Mouse (Mus musculus): Measurements from ENCODE around the gene Fcna. TPM values are rescaled to one million over a fixed set of nuclear protein-coding genes. Genes with fewer than 3 reads are reported as not detected.

Gene Fcna
- polyA plus RNA-seq, 1 experiment = 0.97 TPM

GRCm38 (mm10) chr2:25607761-25608622, 19.8 kb downstream of the Fcna start, which contains the start of gene Rabl6:
Rabl6 (minus strand) TSS chr2:25608521.
- TF ChIP-seq CTCF (IDR thresholded peaks at IDR 0.05; ENCODE audit: borderline replicate concordance, extremely low read depth, insufficient read depth, insufficient read length) (no peak), POLR2A (IDR thresholded peaks at IDR 0.05; ENCODE audit: borderline replicate concordance, extremely low read depth, insufficient read depth, insufficient read length, poor library complexity, severe bottlenecking) (peak; percentile 99)

GRCm38 (mm10) chr2:25602526-25602925, 25.3 kb downstream of the Fcna start:
- no peak for DNase-seq (ENCODE audit: low read depth)
- TF ChIP-seq POLR2A (IDR thresholded peaks at IDR 0.05; ENCODE audit: borderline replicate concordance, extremely low read depth, insufficient read depth, insufficient read length, poor library complexity, severe bottlenecking) (no peak), CTCF (IDR thresholded peaks at IDR 0.05; ENCODE audit: borderline replicate concordance, extremely low read depth, insufficient read depth, insufficient read length) (no peak)

More at GRCm38 (mm10) chr2:25607761-25608622, 19.8 kb downstream of the Fcna start, which contains the start of gene Rabl6:
- DNase-seq (ENCODE audit: low read depth) = peak; percentile 95

GRCm38 (mm10) chr2:25600037-25600436, 27.8 kb downstream of the Fcna start:
- no peak for DNase-seq (ENCODE audit: low read depth)
- no peak for TF ChIP-seq POLR2A (IDR thresholded peaks at IDR 0.05; ENCODE audit: borderline replicate concordance, extremely low read depth, insufficient read depth, insufficient read length, poor library complexity, severe bottlenecking)

- no peak for DNase-seq (ENCODE audit: low read depth)
- TF ChIP-seq CTCF (IDR thresholded peaks at IDR 0.05; ENCODE audit: borderline replicate concordance, extremely low read depth, insufficient read depth, insufficient read length) (no peak), POLR2A (IDR thresholded peaks at IDR 0.05; ENCODE audit: borderline replicate concordance, extremely low read depth, insufficient read depth, insufficient read length, poor library complexity, severe bottlenecking) (no peak)
These were observed 29.1 kb downstream of the Fcna start for GRCm38 (mm10) chr2:25598749-25599148.

- no peak for DNase-seq (ENCODE audit: low read depth)
These were observed 30.9 kb downstream of the Fcna start for GRCm38 (mm10) chr2:25596765-25597510.

GRCm38 (mm10) chr2:25591863-25592262, 36.0 kb downstream of the Fcna start:
- no peak for DNase-seq (ENCODE audit: low read depth)
- peak; percentile 30; the same call in 1 of the 2 replicates for TF ChIP-seq CTCF (IDR thresholded peaks at IDR 0.05; ENCODE audit: borderline replicate concordance, extremely low read depth, insufficient read depth, insufficient read length)
- TF ChIP-seq POLR2A (IDR thresholded peaks at IDR 0.05; ENCODE audit: borderline replicate concordance, extremely low read depth, insufficient read depth, insufficient read length, poor library complexity, severe bottlenecking) = no peak

More at GRCm38 (mm10) chr2:25596765-25597510, 30.9 kb downstream of the Fcna start:
- TF ChIP-seq POLR2A (IDR thresholded peaks at IDR 0.05; ENCODE audit: borderline replicate concordance, extremely low read depth, insufficient read depth, insufficient read length, poor library complexity, severe bottlenecking) (no peak), CTCF (IDR thresholded peaks at IDR 0.05; ENCODE audit: borderline replicate concordance, extremely low read depth, insufficient read depth, insufficient read length) (no peak)

DNA sequence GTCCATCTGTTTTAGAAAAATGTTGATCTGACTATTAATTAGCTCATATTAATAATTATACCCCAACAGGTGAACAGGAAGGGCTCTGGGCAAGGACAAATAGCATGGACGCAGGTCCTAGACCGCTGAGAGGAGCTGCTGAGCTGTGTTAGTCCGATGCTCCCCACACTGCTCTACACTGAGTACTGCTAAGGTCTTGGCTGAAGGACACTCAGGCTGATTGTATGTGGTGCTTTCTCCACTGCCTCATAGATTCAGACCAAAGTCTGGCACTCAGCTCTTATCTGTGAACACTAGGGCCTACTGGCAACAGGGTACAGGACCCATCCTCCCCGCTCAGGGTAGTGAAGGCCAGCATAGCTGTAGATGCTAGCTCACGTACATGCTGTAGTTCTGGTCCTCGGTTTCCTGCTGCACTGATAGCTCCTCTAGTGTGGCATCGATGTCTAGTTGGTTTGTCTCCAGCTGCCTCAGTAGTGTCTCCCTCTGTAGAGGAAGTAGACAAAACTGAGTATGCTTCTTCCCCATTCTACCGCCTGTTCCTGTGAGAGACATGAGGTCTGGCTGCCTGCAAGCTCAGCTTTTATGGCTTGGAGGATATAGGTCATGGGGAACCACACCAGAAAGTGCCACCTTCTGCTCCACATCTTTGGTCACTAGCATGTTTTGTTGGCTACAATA, 39.5 kb downstream of the Fcna start:
- no peak for TF ChIP-seq CTCF (IDR thresholded peaks at IDR 0.05; ENCODE audit: borderline replicate concordance, extremely low read depth, insufficient read depth, insufficient read length)
- TF ChIP-seq POLR2A (IDR thresholded peaks at IDR 0.05; ENCODE audit: borderline replicate concordance, extremely low read depth, insufficient read depth, insufficient read length, poor library complexity, severe bottlenecking) = no peak
- no peak for DNase-seq (ENCODE audit: low read depth)

DNA sequence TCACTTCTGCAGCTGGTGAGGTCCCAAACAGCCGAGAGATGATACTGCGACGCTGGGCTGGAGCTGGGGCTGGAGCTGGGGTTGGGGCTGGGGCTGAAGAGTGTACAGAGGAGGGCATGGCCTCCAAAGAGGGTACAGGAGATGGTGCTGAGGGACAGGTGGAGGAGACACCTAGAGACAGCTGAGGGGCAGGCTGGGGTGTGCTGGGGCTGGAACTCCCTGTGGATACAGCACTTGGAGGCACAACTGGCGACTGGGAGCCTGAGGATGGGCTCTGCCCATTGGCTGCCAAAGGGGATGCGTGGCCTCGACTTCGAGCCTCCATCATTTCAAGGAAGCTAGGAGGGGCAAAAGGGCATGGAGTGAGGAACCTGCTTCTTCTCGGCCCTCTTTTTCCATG, 40.5 kb downstream of the Fcna start:
- no peak for TF ChIP-seq POLR2A (IDR thresholded peaks at IDR 0.05; ENCODE audit: borderline replicate concordance, extremely low read depth, insufficient read depth, insufficient read length, poor library complexity, severe bottlenecking)
- DNase-seq (ENCODE audit: low read depth) = no peak

DNA sequence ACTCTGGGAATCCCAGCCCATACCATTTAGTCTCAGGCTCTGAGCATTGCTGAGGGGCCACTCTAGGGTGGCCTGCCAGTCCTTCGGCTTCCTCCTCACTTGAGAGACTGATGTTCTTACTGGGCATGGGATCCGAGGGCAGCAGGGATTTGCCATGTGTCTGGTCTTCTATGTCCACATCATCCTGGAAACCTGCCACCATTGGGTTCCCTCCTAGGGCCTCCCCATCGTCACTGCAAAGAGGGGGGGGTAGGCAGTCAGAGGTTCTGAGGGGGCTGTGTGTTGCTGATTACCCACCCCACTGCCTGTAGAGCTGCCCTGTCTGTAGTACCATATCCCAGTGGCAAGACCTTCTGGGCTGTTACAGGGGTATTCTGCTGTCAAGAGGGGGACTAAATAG, 42.2 kb downstream of the Fcna start:
- TF ChIP-seq POLR2A (IDR thresholded peaks at IDR 0.05; ENCODE audit: borderline replicate concordance, extremely low read depth, insufficient read depth, insufficient read length, poor library complexity, severe bottlenecking) (no peak), CTCF (IDR thresholded peaks at IDR 0.05; ENCODE audit: borderline replicate concordance, extremely low read depth, insufficient read depth, insufficient read length) (no peak)
- DNase-seq (ENCODE audit: low read depth) = no peak

GRCm38 (mm10) chr2:25584856-25585255, 43.0 kb downstream of the Fcna start:
- no peak for DNase-seq (ENCODE audit: low read depth)
- TF ChIP-seq CTCF (IDR thresholded peaks at IDR 0.05; ENCODE audit: borderline replicate concordance, extremely low read depth, insufficient read depth, insufficient read length) = no peak
- no peak for TF ChIP-seq POLR2A (IDR thresholded peaks at IDR 0.05; ENCODE audit: borderline replicate concordance, extremely low read depth, insufficient read depth, insufficient read length, poor library complexity, severe bottlenecking)

DNA sequence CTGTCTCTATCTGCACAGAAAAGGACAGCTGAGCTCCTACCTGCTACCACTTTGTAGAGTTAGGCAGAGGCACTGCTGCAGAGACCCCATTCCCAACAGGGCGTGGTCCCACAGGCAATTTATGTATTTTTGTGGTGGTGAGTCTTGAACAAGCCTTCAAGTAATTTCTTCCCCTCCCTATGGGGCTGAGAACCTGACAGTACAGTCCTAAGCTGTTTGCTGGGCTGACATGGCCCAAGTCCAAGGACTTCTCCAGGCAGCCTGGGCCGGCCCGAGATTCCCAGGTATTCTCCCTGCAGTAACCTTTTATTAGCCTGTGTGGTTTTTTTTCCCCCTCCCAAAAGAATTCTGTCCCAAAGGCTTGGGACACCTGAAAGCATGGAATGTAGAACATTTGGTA, 43.7 kb downstream of the Fcna start:
- no peak for TF ChIP-seq CTCF (IDR thresholded peaks at IDR 0.05; ENCODE audit: borderline replicate concordance, extremely low read depth, insufficient read depth, insufficient read length)
- no peak for TF ChIP-seq POLR2A (IDR thresholded peaks at IDR 0.05; ENCODE audit: borderline replicate concordance, extremely low read depth, insufficient read depth, insufficient read length, poor library complexity, severe bottlenecking)
- DNase-seq (ENCODE audit: low read depth) = no peak

Data from brain, embryonic 14.5 days (tissue).